Mouse (Mus musculus) hindbrain, embryonic 16.5 days (tissue): ENCODE data around the gene Uhrf2. TPM values are rescaled to one million over a fixed set of nuclear protein-coding genes. Genes with fewer than 3 reads are reported as not detected.

Experiments used
- ATAC-seq: fragments of 200-750 bp; cut with Nextera tagmentation; 2 replicates; pipeline ENCODE4 v1.8.0; 2017; ENCODE audit warnings: moderate TSS enrichment, moderate library complexity
- H3K27ac ChIP-seq: fragments of 300-500 bp; sonication (generic); 2 replicates; pipeline ENCODE4 v1.5.1; 2014; ENCODE audit warnings: low read depth, mild to moderate bottlenecking, control low read depth, low read length, moderate library complexity
- H3K27me3 ChIP-seq: fragments of 300-500 bp; sonication (generic); replicated peaks from 2 replicates; pipeline ENCODE4 v1.6.1; 2014; ENCODE audit warnings: low read length; ENCODE audit not compliant: control insufficient read depth, insufficient read depth
- H3K36me3 ChIP-seq: fragments of 300-500 bp; sonication (generic); 2 replicates; pipeline ENCODE4 v1.6.1; 2014; ENCODE audit warnings: mild to moderate bottlenecking, low read length, moderate library complexity, mixed read lengths; ENCODE audit not compliant: control insufficient read depth, insufficient read depth
- H3K4me1 ChIP-seq: fragments of 300-500 bp; sonication (generic); 2 replicates; pipeline ENCODE4 v1.6.1; 2014; ENCODE audit warnings: low read depth, low read length; ENCODE audit not compliant: control insufficient read depth, insufficient read depth
- H3K4me2 ChIP-seq: fragments of 300-500 bp; sonication (generic); 2 replicates; pipeline ENCODE4 v1.6.1; 2014; ENCODE audit warnings: mild to moderate bottlenecking, low read length, control low read depth, moderate library complexity
- H3K4me3 ChIP-seq: fragments of 300-500 bp; sonication (generic); 2 replicates; pipeline ENCODE4 v1.5.1; 2014; ENCODE audit warnings: mild to moderate bottlenecking, low read length, control low read depth, moderate library complexity
- H3K9ac ChIP-seq: fragments of 300-500 bp; sonication (generic); 2 replicates; pipeline ENCODE4 v1.6.1; 2014; ENCODE audit warnings: low read depth, mild to moderate bottlenecking, control low read depth, low read length, moderate library complexity
- H3K9me3 ChIP-seq: fragments of 300-500 bp; sonication (generic); 2 replicates; pipeline ENCODE4 v1.6.1; 2014; ENCODE audit warnings: mild to moderate bottlenecking, low read length, moderate library complexity; ENCODE audit not compliant: control insufficient read depth
- WGBS: fragments of 180-500 bp; shearing (Covaris S2); extraction: QIAGEN DNeasy Blood & Tissue Kit; methylation state at CpG from one replicate; pipeline ENCODE4 v1.1.7; 2014; 5-methylcytosine and 5-hydroxymethylcytosine counted together
- polyA plus RNA-seq: library from polyadenylated mRNA; unstranded; fragments of >200 nt; fragmentation: Nextera tagmentation; extraction: Ambion mirVana; gene quantifications from 2 replicates; pipeline ENCODE4 v1.2.1, GENCODE M21; 2015

The Uhrf2 gene
- polyA plus RNA-seq, 1 experiment from 2014 or later: 40.7 TPM

DNA sequence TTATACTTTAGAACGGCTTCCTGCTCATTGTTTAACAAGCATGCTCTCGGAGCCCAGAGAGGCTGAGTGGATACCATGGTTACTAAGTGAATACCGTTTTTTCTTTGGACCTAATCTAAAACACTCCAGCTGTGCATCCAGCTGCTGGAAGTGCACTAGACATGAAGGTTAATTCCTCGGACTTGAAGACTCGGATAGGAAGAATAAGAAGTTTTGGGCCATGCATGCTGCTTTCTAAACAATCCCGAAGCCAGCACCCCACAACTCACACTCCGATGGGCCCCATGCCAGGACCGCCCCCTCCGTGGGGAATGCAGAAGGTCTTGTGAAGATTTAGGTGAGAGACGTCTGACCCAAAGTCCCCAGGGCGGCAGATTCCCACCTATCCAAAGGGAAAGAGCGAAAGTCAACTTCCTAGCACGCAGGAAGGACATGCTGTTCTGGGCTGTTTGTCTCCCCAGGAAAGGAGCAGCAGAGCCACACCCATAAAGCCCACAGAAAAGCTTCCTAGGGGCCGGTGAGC lies 84.7 kb downstream of the Uhrf2 start:
- Histone ChIP-seq H3K36me3 (no peaks in the 10 kb centered on the region), H3K27me3 (no peaks in the 10 kb centered on the region), H3K4me3 (no peak overlapping the region), H3K9ac (no peak overlapping the region), H3K4me1 (peaks cover 27% of the 10 kb centered on the region), H3K27ac (no peak overlapping the region), H3K9me3 (no peaks in the 10 kb centered on the region), H3K4me2 (peak overlapping the region; percentile 30; the same call in 1 of the 2 replicates)
- 48% methylated on average over 14 of the region's 14 CpGs for WGBS
- ATAC-seq: no peak

DNA sequence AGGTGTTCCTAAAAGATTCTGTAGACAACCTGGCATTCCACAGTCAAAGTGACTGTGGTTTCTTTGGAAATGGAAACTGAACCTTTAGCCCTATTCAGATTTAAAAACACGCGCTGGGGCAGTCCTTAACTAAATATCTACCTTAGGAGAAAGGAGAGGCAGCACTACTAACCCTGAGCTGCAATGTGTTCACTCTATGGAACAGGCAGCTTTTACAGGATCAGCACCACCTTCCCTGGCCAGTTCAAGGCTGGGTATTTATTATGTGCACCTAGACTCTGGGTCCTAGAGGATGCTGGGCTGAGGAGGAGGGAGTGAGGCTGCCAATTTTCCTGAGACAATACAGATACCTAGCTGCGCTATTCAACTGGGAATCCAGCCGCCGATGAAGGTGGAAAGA lies 85.3 kb downstream of the Uhrf2 start:
- Histone ChIP-seq H3K4me3 (no peak overlapping the region), H3K4me1 (peaks cover 27% of the 10 kb centered on the region), H3K9me3 (no peaks in the 10 kb centered on the region), H3K36me3 (no peaks in the 10 kb centered on the region), H3K27ac (no peak overlapping the region), H3K9ac (no peak overlapping the region), H3K4me2 (no peak overlapping the region), H3K27me3 (no peaks in the 10 kb centered on the region)
- ATAC-seq: no peak
- WGBS: 90% methylated on average over 5 of the region's 5 CpGs

DNA sequence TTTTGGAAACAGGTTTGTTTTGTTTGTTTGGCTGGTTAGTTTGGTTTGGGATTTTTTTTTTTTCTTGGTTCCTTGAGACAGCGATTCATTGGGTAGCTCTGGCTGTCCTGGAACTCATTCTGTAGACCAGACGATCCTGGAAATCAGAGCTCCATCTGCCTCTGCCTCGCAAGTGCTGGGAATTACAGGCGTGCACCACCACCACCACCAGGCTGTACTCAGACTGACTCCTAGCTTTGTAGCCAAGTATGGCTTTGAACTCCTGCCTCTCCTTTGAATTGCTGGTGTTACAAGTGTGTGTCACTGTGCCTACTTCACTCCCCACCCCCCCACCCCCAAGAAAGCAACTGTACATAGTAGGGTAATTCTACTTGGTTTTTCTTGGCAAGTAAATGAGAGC lies 86.9 kb downstream of the Uhrf2 start:
- ATAC-seq: no peak
- no peaks in the 10 kb centered on the region for H3K36me3 ChIP-seq
- no peak overlapping the region for H3K4me2 ChIP-seq
- WGBS: 63% methylated on average over 4 of the region's 4 CpGs
- H3K9ac ChIP-seq: no peak overlapping the region
- H3K27ac ChIP-seq: peak overlapping the region; percentile 32
- H3K9me3 ChIP-seq: no peaks in the 10 kb centered on the region
- H3K4me3 ChIP-seq: no peak overlapping the region
- H3K27me3 ChIP-seq: no peaks in the 10 kb centered on the region
- H3K4me1 ChIP-seq: peaks cover 27% of the 10 kb centered on the region

DNA sequence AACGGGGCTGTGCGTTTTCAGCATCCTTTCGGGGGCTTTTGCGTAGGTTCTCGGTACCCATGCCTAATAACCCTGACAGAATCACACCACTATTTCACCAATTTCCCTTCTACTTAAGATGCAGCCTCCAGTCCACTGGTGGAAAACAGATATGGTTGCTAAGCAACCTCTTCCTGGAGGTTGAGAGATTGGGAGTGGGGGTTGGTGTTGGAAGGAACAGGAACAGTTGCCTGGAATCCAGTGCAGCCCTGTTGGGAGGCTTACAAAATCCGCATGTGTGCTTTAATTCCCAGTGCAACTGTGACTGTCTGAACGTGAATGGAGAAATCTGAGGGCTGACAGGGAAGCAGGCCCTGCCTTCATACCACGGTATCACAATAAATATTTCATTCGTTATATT lies 87.5 kb downstream of the Uhrf2 start:
- no peaks in the 10 kb centered on the region for H3K27me3 ChIP-seq
- H3K4me2 ChIP-seq: peak overlapping the region; percentile 14
- 17% methylated on average over 9 of the region's 9 CpGs for WGBS
- no peak overlapping the region for H3K9ac ChIP-seq
- ATAC-seq: peak; percentile 86
- no peaks in the 10 kb centered on the region for H3K36me3 ChIP-seq
- no peaks in the 10 kb centered on the region for H3K9me3 ChIP-seq
- no peak overlapping the region for H3K4me3 ChIP-seq
- H3K27ac ChIP-seq: peak overlapping the region; percentile 70
- H3K4me1 ChIP-seq: peaks cover 27% of the 10 kb centered on the region

DNA sequence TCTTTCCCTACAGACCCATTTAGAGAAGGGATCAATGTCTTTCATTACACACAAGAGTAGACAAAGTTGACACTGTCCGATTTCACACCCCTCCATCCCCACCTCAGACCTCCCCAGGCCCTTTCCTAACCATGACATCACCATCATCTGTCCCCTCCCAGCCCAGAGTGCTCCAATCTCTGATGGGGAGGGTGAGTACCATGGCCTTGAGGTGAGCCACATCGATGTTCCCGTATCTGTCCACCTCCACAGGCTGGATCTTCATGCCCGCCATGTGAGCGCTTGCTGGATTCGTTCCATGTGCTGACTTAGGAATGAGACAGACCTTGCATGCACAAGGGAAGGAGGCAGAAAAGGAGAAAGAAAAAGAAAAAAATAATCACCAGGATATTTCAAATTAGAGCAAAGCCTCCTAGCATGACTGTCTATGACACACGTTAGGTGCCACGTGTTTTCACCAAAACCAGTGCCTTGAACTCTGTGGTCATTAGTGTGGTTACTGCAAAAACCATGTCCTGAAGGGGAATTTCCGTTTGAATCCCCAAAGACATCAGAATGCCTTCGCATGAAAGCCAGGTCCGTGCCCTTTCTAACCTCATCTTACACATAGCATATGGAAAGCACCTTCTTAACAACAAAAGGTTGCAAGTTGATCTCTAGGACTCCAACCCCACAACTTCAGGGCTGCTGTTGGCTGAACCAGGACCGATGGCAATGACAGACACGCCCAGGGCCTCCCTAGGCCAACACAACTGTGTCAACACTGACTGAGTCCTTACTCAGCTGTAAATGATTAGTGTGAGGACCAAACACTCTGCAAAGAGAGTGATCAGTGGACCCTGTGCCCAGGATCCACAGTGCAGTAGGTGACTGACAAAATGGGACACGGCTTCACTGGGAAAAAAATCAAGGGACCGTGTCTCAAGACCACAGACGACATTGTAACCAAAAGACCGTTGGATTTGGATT lies 88.3 kb downstream of the Uhrf2 start:
- no peaks in the 10 kb centered on the region for H3K36me3 ChIP-seq

DNA sequence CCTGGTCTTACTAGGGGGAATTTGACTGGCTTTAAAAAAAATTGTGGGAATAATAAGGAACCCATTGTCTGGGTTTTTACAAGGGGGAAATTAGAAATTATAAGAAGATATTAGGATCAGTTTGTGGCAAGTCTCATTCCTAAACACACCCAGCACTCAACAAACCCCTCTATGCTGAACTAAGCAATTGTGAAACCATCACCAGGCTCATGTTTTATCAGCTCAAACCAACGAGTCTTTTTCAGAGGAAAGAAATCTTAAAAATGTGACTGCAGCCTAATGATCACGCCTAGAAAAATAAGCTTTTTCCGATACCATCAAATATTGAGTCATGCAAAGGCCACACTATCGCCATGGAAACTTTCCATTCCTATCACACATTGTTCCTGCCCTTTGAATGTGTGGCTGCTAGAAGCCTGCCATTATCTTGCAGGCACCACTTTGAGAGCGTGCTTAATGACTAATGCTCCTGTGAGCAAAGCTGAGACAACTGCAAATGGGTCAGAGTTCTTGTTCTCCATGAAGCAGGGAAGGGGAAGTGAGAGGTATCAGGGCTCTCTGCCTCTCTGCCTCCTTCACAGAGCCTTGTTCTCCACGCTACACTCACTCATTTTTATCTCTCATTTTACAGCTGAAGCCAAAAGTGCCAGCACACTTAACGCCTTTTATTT lies 94.8 kb downstream of the Uhrf2 start:
- 42% methylated on average over 7 of the region's 7 CpGs for WGBS
- no peaks in the 10 kb centered on the region for H3K36me3 ChIP-seq
- H3K27me3 ChIP-seq: no peaks in the 10 kb centered on the region
- no peak overlapping the region for H3K9ac ChIP-seq
- H3K4me3 ChIP-seq: no peak overlapping the region
- ATAC-seq: no peak
- H3K4me2 ChIP-seq: no peak overlapping the region
- H3K4me1 ChIP-seq: no peaks in the 10 kb centered on the region
- H3K9me3 ChIP-seq: no peaks in the 10 kb centered on the region
- H3K27ac ChIP-seq: no peak overlapping the region

More for the DNA sequence above, 88.3 kb downstream of the Uhrf2 start:
- 80% methylated on average over 17 of the region's 17 CpGs for WGBS
- Histone ChIP-seq H3K9ac (no peak overlapping the region), H3K4me2 (no peak overlapping the region), H3K27ac (peak overlapping the region; percentile 70), H3K27me3 (no peaks in the 10 kb centered on the region), H3K4me1 (peaks cover 27% of the 10 kb centered on the region), H3K9me3 (no peaks in the 10 kb centered on the region), H3K4me3 (no peak overlapping the region)
- peak; percentile 21; the same call in 1 of the 2 replicates for ATAC-seq

DNA sequence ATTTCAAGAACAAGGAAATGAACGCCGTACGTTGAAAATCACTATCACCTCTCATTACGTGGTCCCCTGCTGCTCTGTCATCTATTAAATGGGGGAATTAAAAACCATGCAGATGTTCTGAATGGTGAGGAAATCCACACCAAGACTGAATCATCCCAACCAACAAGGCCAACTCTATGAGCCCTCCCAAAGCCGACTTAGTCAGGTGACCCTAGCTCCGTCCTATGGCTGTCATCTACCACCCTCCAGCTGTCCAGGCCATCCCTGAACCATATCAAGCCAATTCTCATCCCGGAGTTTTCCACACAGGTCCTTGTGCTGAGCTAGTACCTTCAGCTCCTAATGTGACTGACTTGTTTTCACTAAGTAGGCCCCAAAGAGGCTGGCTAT lies 95.4 kb downstream of the Uhrf2 start:
- no peak for ATAC-seq
- 59% methylated on average over 7 of the region's 7 CpGs for WGBS
- Histone ChIP-seq H3K4me2 (no peak overlapping the region), H3K36me3 (no peaks in the 10 kb centered on the region), H3K9me3 (no peaks in the 10 kb centered on the region), H3K9ac (no peak overlapping the region), H3K4me1 (no peaks in the 10 kb centered on the region), H3K27ac (no peak overlapping the region), H3K4me3 (no peak overlapping the region), H3K27me3 (no peaks in the 10 kb centered on the region)

DNA sequence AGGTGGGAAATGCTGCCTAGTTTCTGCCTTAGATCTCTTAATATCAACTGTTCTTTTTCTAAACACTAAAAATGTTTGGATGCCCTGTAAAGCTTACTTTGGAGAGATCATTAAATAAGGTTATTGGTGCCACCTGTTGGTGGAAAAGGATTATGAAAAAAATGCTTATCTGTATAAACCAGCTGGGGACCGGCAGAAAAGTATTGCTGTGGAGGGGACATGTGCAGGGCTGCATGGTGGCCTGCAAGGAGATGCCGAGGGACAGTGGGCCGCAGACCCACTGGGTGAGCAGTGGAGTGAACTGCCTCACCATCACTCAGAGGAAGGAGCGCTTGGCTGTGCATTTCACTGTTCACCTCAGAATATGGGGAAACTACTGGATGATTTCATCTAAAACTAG lies 97.9 kb downstream of the Uhrf2 start:
- no peak overlapping the region for H3K27ac ChIP-seq
- H3K4me2 ChIP-seq: no peak overlapping the region
- 79% methylated on average over 4 of the region's 4 CpGs for WGBS
- no peaks in the 10 kb centered on the region for H3K27me3 ChIP-seq
- H3K9me3 ChIP-seq: no peaks in the 10 kb centered on the region
- no peak overlapping the region for H3K4me3 ChIP-seq
- no peaks in the 10 kb centered on the region for H3K36me3 ChIP-seq
- H3K4me1 ChIP-seq: no peaks in the 10 kb centered on the region
- H3K9ac ChIP-seq: no peak overlapping the region
- ATAC-seq: peak; percentile 66

DNA sequence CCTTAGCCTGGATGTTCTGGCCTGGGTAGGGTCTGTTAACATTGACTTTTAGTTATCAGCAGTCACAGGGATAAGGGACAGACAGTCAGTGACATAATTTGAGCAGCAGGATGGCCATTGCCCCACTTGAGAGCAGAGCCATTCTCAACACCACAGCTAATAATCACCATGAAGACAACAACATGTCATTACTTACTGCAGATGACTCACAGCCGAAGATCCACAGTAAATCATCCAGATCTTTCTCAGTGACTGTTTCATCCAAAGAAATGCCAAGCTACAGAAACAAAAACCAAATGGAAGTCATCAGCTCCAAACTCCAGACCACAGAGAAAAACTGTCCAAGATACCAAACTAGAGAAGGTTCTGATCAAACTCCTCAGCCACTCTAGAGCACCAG lies 106.0 kb downstream of the Uhrf2 start:
- 80% methylated on average over 1 of the region's 1 CpGs for WGBS
- no peak overlapping the region for H3K27ac ChIP-seq
- no peak overlapping the region for H3K4me3 ChIP-seq
- H3K4me1 ChIP-seq: no peaks in the 10 kb centered on the region
- H3K4me2 ChIP-seq: no peak overlapping the region
- H3K36me3 ChIP-seq: no peaks in the 10 kb centered on the region; the same call in 1 of the 2 replicates
- H3K9ac ChIP-seq: no peak overlapping the region
- H3K27me3 ChIP-seq: no peaks in the 10 kb centered on the region
- no peak for ATAC-seq
- no peaks in the 10 kb centered on the region for H3K9me3 ChIP-seq
